In the genomic region with DNA sequence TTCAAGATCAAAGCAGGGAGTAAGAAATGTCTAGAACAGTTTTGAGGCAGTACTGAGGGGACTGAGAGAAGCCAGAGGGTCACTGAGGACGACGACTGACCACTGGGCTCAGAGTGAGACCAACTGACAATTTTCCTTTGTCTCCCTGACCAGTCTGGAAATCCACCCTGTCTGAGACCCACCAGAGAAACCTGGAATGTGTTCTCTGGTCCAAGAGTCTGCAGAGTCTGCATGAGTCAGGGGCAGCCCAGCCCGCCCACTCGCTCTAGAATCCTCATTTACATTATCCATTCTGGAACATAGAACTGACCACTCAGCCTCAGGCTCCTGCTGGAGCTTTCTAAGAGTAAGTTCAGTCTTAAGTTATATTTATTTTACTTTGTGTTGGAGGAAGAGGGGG, we compare ENCODE assay signal across 21 mouse cellular contexts.
DNase-seq lines count a peak whose midpoint lies in the region; ATAC-seq and TF ChIP-seq lines count a peak whose summit lies in the region.
"Had no signal": no experiment of that assay in that cellular context is flagged by ENCODE, and none has a peak within 500 bp of the region (broad histone marks: within the 10 kb centered on the region; RNA-seq: fewer than 3 reads in every experiment).

No protein-coding gene starts in this region.

- H3K9ac ChIP-seq in midbrain, embryonic 11.5 days (ENCODE audit: low read length): no peak overlapping the region
- H3K9ac ChIP-seq in midbrain, embryonic 14.5 days (replicated peaks; ENCODE audit: low read length): no peak overlapping the region
- H3K9ac ChIP-seq: embryonic facial prominence, embryonic 13.5 days; embryonic facial prominence, embryonic 15.5 days; forebrain, embryonic 12.5 days had no signal

- no peak for ATAC-seq in midbrain, embryonic 11.5 days (ENCODE audit: low FRiP score)
- no peak for ATAC-seq in midbrain, embryonic 14.5 days (ENCODE audit: low FRiP score, low TSS enrichment)
- ATAC-seq in monocyte, adult 5-6 weeks (replicated peaks; ENCODE audit: insufficient number of reproducible peaks, low FRiP score, low TSS enrichment, poor library complexity, severe bottlenecking): no peak
- ATAC-seq: forebrain, embryonic 14.5 days; forebrain, embryonic 16.5 days had no signal

- H3K27ac ChIP-seq in midbrain, embryonic 11.5 days (ENCODE audit: low read depth, low read length): no peak overlapping the region
- no peak overlapping the region for H3K27ac ChIP-seq in midbrain, embryonic 14.5 days (replicated peaks; ENCODE audit: low read depth, low read length)
- H3K27ac ChIP-seq in embryonic fibroblast, embryonic 13.5 days (ENCODE audit: insufficient read depth, low read length): peak overlapping the region; percentile 29; the same call in 1 of the 2 replicates
- H3K27ac ChIP-seq: embryonic facial prominence, embryonic 13.5 days; embryonic facial prominence, embryonic 15.5 days; forebrain, embryonic 10.5 days; forebrain, embryonic 12.5 days had no signal

- no peak for TF ChIP-seq POLR2A in embryonic fibroblast, embryonic 13.5 days (IDR thresholded peaks at IDR 0.05; ENCODE audit: low read depth, low read length)

- H3K4me1 ChIP-seq in midbrain, embryonic 11.5 days (ENCODE audit: control insufficient read depth, insufficient read depth, low read length): no peaks in the 10 kb centered on the region
- H3K4me1 ChIP-seq in midbrain, embryonic 14.5 days (ENCODE audit: control insufficient read depth, insufficient read depth, low read length): no peaks in the 10 kb centered on the region
- H3K4me1 ChIP-seq in embryonic fibroblast, embryonic 13.5 days (ENCODE audit: control insufficient read depth, insufficient read depth, low read length): 0 out of 2 replicates have a peak, but pooled peaks cover 7% of the 10 kb centered on the region
- H3K4me1 ChIP-seq: forebrain, embryonic 10.5 days had no signal

- whole genome bisulfite sequencing in midbrain, embryonic 11.5 days: 87% methylated on average over 4 of the region's 4 CpGs
- WGBS in midbrain, embryonic 14.5 days: 83% methylated on average over 4 of the region's 4 CpGs

- TF ChIP-seq CTCF in embryonic fibroblast, embryonic 13.5 days (IDR thresholded peaks at IDR 0.05; ENCODE audit: borderline replicate concordance, insufficient read depth, low read length): no peak

- no peaks in the 10 kb centered on the region for H3K27me3 ChIP-seq in midbrain, embryonic 11.5 days (ENCODE audit: control insufficient read depth, insufficient read depth, low read length)
- H3K27me3 ChIP-seq in midbrain, embryonic 14.5 days (ENCODE audit: control insufficient read depth, insufficient read depth, low read length): no peaks in the 10 kb centered on the region
- H3K27me3 ChIP-seq: embryonic facial prominence, embryonic 13.5 days; embryonic facial prominence, embryonic 15.5 days; forebrain, embryonic 12.5 days had no signal

- H3K36me3 ChIP-seq in midbrain, embryonic 11.5 days (ENCODE audit: control insufficient read depth, insufficient read depth, low read length): no peaks in the 10 kb centered on the region
- no peaks in the 10 kb centered on the region for H3K36me3 ChIP-seq in midbrain, embryonic 14.5 days (ENCODE audit: control insufficient read depth, insufficient read depth, low read length)
- H3K36me3 ChIP-seq: embryonic facial prominence, embryonic 13.5 days; embryonic facial prominence, embryonic 15.5 days; forebrain, embryonic 10.5 days; forebrain, embryonic 12.5 days had no signal

- H3K9me3 ChIP-seq in midbrain, embryonic 11.5 days (ENCODE audit: control insufficient read depth, low read length): no peaks in the 10 kb centered on the region
- H3K9me3 ChIP-seq in midbrain, embryonic 14.5 days (ENCODE audit: control insufficient read depth, low read length): no peaks in the 10 kb centered on the region
- H3K9me3 ChIP-seq: embryonic facial prominence, embryonic 13.5 days; embryonic facial prominence, embryonic 15.5 days; forebrain, embryonic 10.5 days; forebrain, embryonic 12.5 days had no signal

- peak; percentile 66 for DNase-seq in midbrain, embryonic 11.5 days (ENCODE audit: low spot score, missing footprints)
- no peak for DNase-seq in midbrain, embryonic 14.5 days
- peak; percentile 42 for DNase-seq in NIH3T3 (ENCODE audit: low read depth)
- no peak for DNase-seq in kidney, adult 18-20 months
- no peak for DNase-seq in urinary bladder, adult 18-20 months (ENCODE audit: low spot score in 2 of 2)
- DNase-seq: adrenal gland, adult 2 months; adrenal gland, postnatal 10 days; adrenal gland, postnatal 25 days; cerebellum, adult 11-12 months; cerebellum, adult 2 months; cerebellum, adult 9-10 months; cerebellum, postnatal 10 days; cerebellum, postnatal 25 days had no signal

- no peak overlapping the region for H3K4me3 ChIP-seq in midbrain, embryonic 11.5 days (ENCODE audit: low read depth, low read length)
- no peak overlapping the region for H3K4me3 ChIP-seq in midbrain, embryonic 14.5 days (replicated peaks; ENCODE audit: low read depth, low read length)
- no peak overlapping the region for H3K4me3 ChIP-seq in embryonic fibroblast, embryonic 13.5 days (ENCODE audit: insufficient read depth, low read length)
- H3K4me3 ChIP-seq: embryonic facial prominence, embryonic 13.5 days; embryonic facial prominence, embryonic 15.5 days; forebrain, embryonic 10.5 days; forebrain, embryonic 12.5 days had no signal

- no peak overlapping the region for H3K4me2 ChIP-seq in midbrain, embryonic 11.5 days
- H3K4me2 ChIP-seq in midbrain, embryonic 14.5 days (ENCODE audit: low read length): no peak overlapping the region
- H3K4me2 ChIP-seq: embryonic facial prominence, embryonic 13.5 days; embryonic facial prominence, embryonic 15.5 days; forebrain, embryonic 12.5 days had no signal

Comparison
In these comparisons a context has a peak if more than half of its experiments do, and no peak if none do; other contexts are left out.
1. DNase-seq: peak in midbrain, embryonic 11.5 days (single experiment) and NIH3T3 (single experiment); none in midbrain, embryonic 14.5 days (single experiment), kidney, adult 18-20 months (single experiment) and urinary bladder, adult 18-20 months (0 of 2).